Mouse (Mus musculus): ENCODE data around the gene Dnah1.

The Dnah1 gene

GRCm38 (mm10) chr14:31250222-31251083 lies 73.2 kb downstream of the Dnah1 start:
- in situ Hi-C loops (cut with MboI; ENCODE audit: low pct_unique_long_range_greater_than_20kb in 1 of 2, low sequenced_read_pairs in 2 of 2, unreplicated experiment in 1 of 2): no loop called here

GRCm38 (mm10) chr14:31248396-31248795 lies 75.3 kb downstream of the Dnah1 start:
- in situ Hi-C loops (cut with MboI; ENCODE audit: low pct_unique_long_range_greater_than_20kb in 1 of 2, low sequenced_read_pairs in 2 of 2, unreplicated experiment in 1 of 2): no loop called here

GRCm38 (mm10) chr14:31245946-31246345 lies 77.8 kb downstream of the Dnah1 start:
- in situ Hi-C loops (cut with MboI; ENCODE audit: low pct_unique_long_range_greater_than_20kb in 1 of 2, low sequenced_read_pairs in 2 of 2, unreplicated experiment in 1 of 2): no loop called here

GRCm38 (mm10) chr14:31244777-31245176 lies 78.9 kb downstream of the Dnah1 start:
- in situ Hi-C loops (cut with MboI; ENCODE audit: low pct_unique_long_range_greater_than_20kb in 1 of 2, low sequenced_read_pairs in 2 of 2, unreplicated experiment in 1 of 2): no loop called here

GRCm38 (mm10) chr14:31240528-31240927 lies 83.2 kb downstream of the Dnah1 start:
- in situ Hi-C loops (cut with MboI; ENCODE audit: low pct_unique_long_range_greater_than_20kb in 1 of 2, low sequenced_read_pairs in 2 of 2, unreplicated experiment in 1 of 2): no loop called here

- in situ Hi-C loops (cut with MboI; ENCODE audit: low pct_unique_long_range_greater_than_20kb in 1 of 2, low sequenced_read_pairs in 2 of 2, unreplicated experiment in 1 of 2): no loop called here
Measured at GRCm38 (mm10) chr14:31237101-31237882, 86.4 kb downstream of the Dnah1 start.

GRCm38 (mm10) chr14:31233996-31234591 lies 89.6 kb downstream of the Dnah1 start:
- in situ Hi-C loops (cut with MboI; ENCODE audit: low pct_unique_long_range_greater_than_20kb in 1 of 2, low sequenced_read_pairs in 2 of 2, unreplicated experiment in 1 of 2): no loop called here

- in situ Hi-C loops (cut with MboI; ENCODE audit: low pct_unique_long_range_greater_than_20kb in 1 of 2, low sequenced_read_pairs in 2 of 2, unreplicated experiment in 1 of 2): no loop called here
Measured at GRCm38 (mm10) chr14:31233070-31233995, 90.4 kb downstream of the Dnah1 start.

GRCm38 (mm10) chr14:31232404-31233069 lies 91.2 kb downstream of the Dnah1 start:
- in situ Hi-C loops (cut with MboI; ENCODE audit: low pct_unique_long_range_greater_than_20kb in 1 of 2, low sequenced_read_pairs in 2 of 2, unreplicated experiment in 1 of 2): no loop called here

- in situ Hi-C loops (cut with MboI; ENCODE audit: low pct_unique_long_range_greater_than_20kb in 1 of 2, low sequenced_read_pairs in 2 of 2, unreplicated experiment in 1 of 2): no loop called here
Measured at GRCm38 (mm10) chr14:31230442-31230841, 93.3 kb downstream of the Dnah1 start.

GRCm38 (mm10) chr14:31228234-31228633 lies 95.5 kb downstream of the Dnah1 start:
- in situ Hi-C loops (cut with MboI; ENCODE audit: low pct_unique_long_range_greater_than_20kb in 1 of 2, low sequenced_read_pairs in 2 of 2, unreplicated experiment in 1 of 2): no loop called here

- in situ Hi-C loops (cut with MboI; ENCODE audit: low pct_unique_long_range_greater_than_20kb in 1 of 2, low sequenced_read_pairs in 2 of 2, unreplicated experiment in 1 of 2): no loop called here
Measured at GRCm38 (mm10) chr14:31226978-31227377, 96.7 kb downstream of the Dnah1 start.

GRCm38 (mm10) chr14:31217666-31218065 lies 106.0 kb downstream of the Dnah1 start, which contains the start of gene Sema3g:
Sema3g (plus strand) TSS chr14:31217860.
- in situ Hi-C loops (cut with MboI; ENCODE audit: low pct_unique_long_range_greater_than_20kb in 1 of 2, low sequenced_read_pairs in 2 of 2, unreplicated experiment in 1 of 2): no loop called here

- in situ Hi-C loops (cut with MboI; ENCODE audit: low pct_unique_long_range_greater_than_20kb in 1 of 2, low sequenced_read_pairs in 2 of 2, unreplicated experiment in 1 of 2): no loop called here
Measured at GRCm38 (mm10) chr14:31216846-31217245, 106.8 kb downstream of the Dnah1 start, which contains the start of gene Nisch. Nisch (minus strand) TSS chr14:31216946.

GRCm38 (mm10) chr14:31215157-31216002 lies 108.3 kb downstream of the Dnah1 start:
- in situ Hi-C loops (cut with MboI; ENCODE audit: low pct_unique_long_range_greater_than_20kb in 1 of 2, low sequenced_read_pairs in 2 of 2, unreplicated experiment in 1 of 2): no loop called here

- in situ Hi-C loops (cut with MboI; ENCODE audit: low pct_unique_long_range_greater_than_20kb in 1 of 2, low sequenced_read_pairs in 2 of 2, unreplicated experiment in 1 of 2): no loop called here
Measured at GRCm38 (mm10) chr14:31214684-31215083, 109.0 kb downstream of the Dnah1 start.

- in situ Hi-C loops (cut with MboI; ENCODE audit: low pct_unique_long_range_greater_than_20kb in 1 of 2, low sequenced_read_pairs in 2 of 2, unreplicated experiment in 1 of 2): no loop called here
Measured at GRCm38 (mm10) chr14:31213868-31214267, 109.8 kb downstream of the Dnah1 start.

Data from mouse embryonic stem cell (cell line).